Mouse (Mus musculus): ENCODE measurements around the gene Dnaic1.

Dnaic1 gene

DNA sequence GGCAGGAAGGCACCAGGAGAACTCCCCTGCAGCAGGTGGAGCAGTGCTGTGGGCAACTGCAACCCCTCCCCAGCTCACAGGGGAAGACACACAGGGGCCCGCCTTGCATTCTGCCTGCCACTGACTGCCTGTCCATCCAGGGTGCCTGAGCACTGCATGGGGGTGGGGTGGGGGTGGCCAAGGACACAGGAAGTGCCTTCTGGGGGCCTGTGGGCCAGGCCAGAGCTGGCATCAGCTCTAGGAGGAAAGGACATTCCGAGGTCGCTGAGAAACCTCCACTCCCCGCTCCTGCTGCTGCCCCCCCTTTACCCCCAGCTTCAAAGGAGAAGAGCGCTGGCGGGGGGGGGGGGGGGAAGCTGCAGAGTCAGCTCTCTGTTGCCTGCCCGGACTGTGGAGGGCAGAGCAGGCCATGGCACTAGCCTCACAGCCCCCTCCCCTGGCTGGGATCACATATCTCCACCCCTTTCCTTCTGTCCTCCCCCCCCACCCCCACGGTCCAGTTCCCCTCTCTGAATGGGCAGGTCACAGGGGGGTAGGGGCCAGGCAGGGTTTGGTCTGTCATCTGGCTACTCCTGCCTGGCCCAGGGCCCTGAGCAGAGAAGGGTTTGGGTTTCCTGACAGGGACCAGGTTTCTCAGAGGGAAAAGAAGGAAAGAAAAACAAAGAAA, 95.6 kb downstream of the Dnaic1 start:
- 33% methylated on average over 6 of the region's 8 CpGs for WGBS

DNA sequence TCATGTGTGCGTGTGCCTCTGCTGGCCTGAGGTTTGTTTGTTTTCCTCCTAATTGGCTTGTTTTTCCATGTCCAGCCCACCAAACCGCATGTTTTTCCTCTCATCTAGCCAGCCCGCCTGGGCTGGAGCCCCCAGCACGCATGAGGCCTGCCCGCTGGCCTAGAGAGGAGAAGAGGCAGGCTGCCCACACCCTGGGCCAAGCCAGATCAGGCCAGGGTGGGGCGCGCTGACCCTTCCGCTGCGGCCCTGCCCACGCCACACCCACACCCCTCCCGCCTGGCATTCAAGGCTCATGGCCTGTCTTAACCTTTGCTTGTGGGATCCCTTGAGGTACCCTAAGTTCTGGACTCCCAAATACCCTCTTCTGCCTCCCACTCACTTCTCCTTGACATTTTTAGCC, 97.1 kb downstream of the Dnaic1 start:
- WGBS: 79% methylated on average over 11 of the region's 11 CpGs

DNA sequence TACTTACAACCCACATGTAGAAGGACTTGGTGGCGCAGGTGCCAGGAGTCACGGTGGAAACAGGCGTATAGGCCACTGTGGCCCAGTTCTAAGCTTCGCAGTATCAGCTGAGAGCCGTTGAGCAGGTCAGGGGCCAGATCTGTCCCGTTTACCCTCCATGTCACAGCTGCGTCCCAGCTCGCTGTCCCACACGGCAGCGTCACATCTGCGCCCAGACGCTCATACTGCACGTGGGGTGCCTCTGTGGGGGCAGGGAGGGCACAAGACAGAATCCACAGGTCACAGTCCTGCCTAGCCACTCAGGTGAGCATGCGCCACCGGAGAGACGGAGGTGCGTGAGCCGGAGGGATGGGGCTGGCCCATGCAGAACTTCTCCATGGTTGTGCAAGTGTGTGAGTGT, 101.3 kb downstream of the Dnaic1 start:
- WGBS: 90% methylated on average over 18 of the region's 18 CpGs

DNA sequence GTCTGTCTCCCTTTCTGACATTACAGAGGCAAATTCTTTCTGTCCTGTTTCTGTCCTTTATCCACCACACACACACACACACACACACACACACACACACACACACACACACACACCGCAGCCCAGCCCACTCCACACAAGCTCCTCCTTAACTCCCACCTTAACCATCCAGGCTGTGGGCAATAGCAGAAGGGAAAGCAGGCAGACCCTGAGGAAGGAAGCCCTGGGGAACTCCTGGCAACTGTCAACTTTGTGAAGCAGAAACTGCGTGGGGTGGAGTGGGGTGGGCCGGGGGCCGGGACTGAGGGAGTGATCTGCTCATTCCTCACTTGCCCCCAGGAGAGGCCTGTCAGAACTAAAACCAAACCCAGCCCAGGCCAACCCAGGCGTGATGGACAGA, 101.9 kb downstream of the Dnaic1 start:
- WGBS: 45% methylated on average over 5 of the region's 5 CpGs

DNA sequence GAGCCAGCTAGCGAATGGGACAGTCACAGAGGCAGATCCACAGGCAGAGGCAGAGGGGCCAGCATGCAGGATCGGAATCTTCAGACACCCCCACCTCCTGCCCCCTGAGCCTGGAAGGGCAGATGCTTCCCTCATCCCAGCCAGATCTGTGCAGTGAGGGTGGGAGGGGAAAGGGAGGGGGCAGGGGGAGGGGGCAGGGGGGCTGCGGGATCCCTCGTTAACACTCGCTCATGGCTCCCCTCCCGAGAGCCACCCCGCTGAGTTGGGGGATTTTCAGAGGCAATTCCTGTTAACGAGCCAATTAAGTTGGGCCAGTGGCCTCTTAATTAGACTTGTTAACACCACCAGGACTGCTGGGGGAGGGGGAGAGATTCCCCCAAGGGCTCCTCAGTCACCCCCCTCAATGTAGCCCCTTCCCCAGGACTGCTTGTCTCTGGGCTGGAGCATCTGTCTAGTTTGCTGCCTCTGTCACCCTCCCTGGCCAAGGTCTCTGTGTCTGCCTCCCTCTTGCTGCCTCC, 102.4 kb downstream of the Dnaic1 start:
- WGBS: 45% methylated on average over 8 of the region's 8 CpGs

DNA sequence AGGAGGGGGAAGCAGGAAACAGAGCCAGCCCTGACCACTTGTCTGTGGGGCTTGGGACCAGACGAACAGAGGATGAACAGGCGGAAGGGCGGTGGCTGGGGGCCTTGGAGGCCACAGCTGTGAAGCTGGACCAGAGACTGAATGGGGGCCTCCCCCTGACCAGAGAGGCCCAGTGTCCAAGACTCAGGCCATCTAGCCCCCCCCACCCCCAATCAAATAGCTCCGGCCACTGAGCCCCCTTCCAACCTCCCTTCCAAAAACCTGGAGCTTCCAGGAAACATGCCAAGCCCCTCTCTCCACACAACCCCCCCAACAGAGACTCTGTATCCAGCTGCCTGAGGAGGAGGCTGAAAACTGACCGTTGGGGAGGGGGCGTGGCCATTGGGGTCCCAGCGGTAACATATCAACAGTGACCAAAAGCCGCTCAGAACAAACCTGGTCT, 103.0 kb downstream of the Dnaic1 start:
- 47% methylated on average over 8 of the region's 8 CpGs for WGBS

DNA sequence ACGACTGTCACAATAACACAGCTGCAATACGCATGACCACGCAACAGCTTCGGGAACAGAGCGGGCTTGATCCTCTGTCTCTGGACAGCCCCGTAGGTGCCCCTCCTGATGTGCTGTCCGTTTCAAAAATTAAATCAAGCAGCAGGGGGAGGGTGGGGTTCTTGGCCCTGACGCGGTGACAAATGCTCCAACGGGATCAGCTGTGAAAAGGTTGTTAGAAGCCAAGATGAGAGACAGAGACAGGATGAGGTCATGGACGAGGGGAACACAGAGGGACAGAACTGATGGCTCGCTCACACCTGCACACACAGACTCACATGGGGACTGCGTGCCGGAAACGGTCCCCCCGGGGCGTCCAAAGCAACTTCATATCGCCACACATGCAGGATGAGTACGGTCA, 103.6 kb downstream of the Dnaic1 start:
- WGBS: 69% methylated on average over 19 of the region's 19 CpGs

DNA sequence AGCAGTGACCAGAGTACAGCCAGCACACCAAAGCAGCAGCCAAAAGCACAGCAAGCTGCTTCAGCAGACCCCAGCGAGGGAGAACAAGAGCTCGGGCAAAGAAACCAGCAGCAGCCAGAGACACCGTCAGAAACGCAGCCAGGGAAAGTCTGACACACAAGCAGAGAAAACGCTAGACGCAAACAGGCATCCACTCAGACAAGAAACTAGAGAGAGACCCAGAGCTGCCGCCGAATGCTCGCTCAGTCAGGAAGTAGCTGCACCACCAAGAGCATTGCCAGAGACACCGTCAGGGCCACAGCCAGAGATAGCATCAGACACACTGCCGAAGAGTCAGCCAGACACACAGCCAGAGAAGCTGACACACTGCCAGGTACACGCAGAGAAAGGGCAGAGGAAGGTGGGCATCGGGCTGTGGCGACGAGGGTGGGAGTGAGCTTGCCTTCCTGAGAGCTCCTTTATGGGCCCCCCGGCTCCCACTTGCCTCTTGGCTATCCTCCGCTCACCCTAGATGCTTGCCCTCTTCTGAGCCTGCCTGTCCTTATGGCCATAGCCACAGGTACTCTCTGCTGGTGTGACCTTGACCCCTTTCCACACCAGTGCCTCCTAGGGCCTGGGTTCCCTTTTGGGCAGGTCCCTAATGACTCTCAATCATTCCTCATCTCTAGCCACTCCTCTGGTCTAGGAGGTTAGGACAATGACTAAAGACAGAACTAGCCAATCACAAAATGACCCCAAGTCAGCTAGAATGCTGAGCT, 106.9 kb downstream of the Dnaic1 start:
- 48% methylated on average over 17 of the region's 17 CpGs for WGBS

DNA sequence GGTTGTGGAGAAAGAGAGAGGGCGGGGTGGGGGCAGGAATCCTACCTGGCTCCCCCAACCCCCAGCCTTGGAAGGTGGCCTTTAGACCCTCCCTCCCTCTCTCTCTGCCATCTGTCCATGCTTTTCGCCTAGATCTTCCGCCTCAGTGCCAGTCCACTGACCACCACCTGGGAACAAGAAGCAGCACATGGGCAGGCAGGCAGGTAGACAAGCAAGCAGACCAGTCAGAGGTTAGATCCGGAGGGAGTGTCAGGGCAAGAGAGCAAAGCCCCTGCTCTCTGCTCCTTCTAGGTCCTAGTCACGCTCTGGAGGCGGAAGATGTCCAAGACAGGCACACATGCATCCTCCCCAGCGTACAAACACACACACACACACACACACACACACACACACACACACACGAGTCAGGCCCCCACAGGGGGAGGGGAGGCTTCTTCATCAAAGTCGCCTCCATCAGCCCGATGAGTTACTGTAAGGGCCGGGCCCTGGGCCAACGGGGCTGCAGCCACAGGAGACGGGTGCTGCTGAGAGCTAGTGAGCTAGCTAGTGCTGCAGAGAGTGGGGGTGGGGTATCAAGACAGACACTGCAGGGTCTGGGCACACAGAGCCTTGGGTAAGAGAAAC, 107.5 kb downstream of the Dnaic1 start:
- 59% methylated on average over 13 of the region's 13 CpGs for WGBS

DNA sequence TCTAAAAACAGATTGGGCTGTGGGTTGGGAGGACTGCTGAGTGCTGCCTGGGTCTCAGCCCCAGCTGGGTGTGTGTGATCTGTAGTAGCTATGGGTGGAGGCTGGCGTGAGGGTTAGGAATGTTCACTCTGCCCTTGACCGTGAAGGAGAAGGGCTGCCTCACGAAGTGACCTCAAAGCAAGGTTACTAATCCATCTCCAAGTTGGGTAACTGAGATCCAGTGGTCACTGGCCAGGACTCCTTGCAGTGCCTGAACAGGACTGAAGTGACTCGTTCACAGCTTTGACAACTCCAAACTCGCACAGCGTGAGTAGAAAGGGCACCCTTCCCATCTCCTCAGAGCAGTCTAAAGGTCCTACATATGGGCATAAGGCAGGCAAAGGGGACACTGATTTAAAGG, 109.3 kb downstream of the Dnaic1 start:
- 73% methylated on average over 6 of the region's 6 CpGs for WGBS

DNA sequence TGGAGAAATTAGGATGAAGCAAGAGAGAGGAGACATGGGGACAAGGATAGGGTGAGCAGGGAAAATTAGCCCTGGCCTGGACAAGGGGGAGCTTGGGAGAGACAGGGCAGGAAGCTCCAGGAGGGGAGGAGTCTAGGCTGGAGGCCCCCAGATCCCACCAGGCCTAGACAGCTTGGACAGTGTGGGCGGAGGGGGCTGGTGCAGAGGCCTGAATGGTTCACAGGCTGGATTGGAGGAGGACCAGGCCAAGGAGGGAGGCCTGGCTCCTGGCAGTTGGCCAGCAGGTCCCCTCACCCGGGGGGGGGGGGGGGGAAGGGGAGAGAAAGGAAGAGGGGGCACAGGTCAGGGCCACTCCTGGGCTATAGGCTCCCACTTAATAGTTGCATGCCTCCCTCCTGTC, 109.7 kb downstream of the Dnaic1 start:
- 63% methylated on average over 1 of the region's 2 CpGs for WGBS

DNA sequence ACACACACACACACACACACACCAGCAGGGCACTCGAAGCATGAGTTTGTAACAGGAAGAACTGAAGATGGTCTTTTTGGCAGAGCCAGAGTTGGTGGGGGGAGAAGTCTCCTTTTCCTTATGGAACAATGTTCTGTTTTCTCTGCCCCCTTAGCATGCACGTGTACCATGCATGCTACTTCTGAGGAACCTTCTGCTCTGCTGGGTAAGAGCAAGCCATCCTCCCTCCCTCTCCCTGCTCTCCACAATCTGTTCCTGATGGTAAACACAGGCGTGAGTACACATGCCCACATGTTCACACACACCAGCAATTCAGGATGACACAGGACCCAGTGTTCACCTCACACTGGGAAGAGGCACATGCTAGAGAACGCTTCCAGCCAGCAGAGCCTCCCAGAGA, 111.6 kb downstream of the Dnaic1 start:
- WGBS: 42% methylated on average over 4 of the region's 4 CpGs

DNA sequence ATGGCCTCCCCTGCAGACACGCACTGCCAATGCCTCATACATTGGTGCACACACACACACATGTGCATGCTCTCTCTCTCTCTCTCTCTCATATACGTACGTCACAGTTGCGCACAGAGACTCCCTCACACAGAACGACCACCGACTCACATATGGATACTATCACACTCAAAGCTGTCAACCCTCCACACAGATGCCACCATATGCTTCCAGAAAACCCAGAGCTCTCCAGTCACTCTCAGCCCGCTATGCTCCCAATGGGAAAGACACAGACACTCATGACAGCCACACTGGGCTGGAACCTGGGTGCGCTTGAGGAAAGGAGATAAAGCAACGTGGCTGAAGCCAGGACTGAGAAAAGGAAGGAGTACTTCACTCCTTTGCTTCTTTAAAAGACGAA, 112.4 kb downstream of the Dnaic1 start:
- 51% methylated on average over 10 of the region's 10 CpGs for WGBS

DNA sequence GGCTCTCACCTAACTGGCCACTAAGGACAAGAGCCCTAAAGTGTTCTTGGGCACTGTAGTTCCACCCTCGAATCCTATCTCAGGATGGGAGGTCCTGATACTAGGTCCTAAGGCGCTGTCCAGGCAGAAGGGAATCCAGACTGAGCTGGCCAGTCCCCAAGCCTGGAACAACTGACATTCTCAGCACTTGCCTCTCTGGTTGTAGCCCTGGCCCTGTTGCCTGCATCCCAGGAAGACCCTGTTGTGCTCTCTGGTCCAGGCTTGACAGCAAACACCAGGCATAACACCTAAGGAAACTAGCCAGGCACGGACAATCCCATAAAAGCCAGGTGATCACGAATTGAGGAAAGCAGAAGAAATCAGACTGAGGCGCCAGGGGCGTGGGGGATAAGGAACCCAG, 113.2 kb downstream of the Dnaic1 start:
- WGBS: 56% methylated on average over 6 of the region's 6 CpGs

DNA sequence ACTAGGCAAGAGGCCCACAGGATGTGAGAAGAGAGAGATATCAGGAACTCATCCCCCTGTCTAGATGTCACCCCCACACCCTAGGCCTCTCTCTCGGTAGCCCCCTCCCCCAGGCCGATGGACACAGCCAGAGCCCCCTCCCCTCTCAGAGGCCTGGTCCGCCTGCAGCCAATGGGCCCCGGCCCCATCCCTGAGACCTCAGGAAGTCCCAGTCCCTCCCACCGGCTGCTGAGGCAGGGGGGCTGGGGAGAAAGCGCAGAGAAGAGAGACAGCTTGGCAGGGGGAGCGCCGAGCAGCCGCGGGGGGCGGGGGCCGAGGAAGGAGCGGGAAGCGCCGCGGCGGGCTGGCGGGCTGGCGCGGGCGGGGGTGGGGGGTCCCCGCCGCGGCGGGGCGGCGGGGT, 113.7 kb downstream of the Dnaic1 start:
- WGBS: 0% methylated on average over 23 of the region's 27 CpGs

DNA sequence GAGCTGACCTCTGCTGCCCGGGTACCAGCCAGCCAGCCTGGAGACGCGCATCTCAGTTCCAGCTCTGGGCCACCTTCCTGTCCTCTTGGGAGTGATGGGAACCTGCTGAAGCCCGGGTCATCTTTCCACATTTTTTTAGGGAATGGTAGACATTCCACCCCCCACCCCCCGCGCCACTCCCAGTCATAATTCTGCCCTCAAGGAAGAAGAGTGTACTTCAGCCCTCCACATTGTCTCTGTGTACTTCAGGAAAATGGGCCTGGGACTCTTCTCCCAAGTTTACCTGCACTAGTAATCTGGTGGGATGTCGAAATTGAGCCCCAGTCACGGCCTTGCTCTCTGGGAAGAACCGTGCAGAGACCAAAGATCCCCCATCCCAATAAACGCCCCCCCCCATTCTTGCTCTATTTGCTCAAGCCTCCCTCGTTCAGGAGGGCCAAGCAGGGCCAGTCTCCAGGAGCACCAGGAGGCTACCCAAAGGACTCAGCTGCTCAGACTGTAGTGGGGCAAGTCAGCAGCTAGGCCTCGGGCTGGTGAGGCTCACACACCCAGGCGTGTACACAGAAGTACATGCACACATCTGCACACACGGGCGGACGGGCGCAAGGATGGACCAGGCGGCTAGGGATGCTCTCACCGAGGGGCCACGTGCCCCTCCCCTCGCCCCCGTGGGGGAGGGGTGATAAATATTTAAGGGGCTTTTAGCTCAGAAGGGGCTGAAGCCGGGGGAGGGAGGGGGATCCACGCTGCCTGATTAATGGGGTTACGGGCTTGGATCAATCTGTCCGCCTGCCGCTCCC, 114.8 kb downstream of the Dnaic1 start:
- WGBS: 22% methylated on average over 27 of the region's 27 CpGs

DNA sequence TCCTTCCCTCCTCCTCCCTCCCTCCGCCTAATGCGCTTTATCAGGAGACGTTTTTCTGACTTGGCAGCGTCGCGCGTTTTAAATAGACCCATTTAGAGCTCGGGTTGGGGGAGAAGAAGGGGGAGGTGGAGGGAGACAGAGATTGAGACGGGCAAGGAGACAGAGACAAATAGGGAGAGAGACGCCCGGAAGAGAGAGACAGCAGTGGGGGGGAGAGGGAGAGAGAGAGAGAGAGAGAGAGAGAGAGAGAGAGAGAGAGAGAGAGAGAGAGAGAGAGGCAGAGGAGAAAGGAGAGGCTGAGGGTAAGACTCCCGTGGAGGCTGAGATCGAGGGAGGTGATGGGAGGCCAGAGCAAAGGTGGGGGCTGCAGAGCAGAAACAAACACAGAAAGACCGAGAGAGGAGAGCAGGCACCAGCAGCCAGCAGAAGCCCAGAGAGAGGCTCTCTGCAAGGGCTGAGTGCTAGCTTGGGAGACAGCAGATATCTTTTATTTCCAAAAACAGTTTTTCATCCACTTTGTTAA, 115.4 kb downstream of the Dnaic1 start:
- WGBS: 7% methylated on average over 13 of the region's 14 CpGs

DNA sequence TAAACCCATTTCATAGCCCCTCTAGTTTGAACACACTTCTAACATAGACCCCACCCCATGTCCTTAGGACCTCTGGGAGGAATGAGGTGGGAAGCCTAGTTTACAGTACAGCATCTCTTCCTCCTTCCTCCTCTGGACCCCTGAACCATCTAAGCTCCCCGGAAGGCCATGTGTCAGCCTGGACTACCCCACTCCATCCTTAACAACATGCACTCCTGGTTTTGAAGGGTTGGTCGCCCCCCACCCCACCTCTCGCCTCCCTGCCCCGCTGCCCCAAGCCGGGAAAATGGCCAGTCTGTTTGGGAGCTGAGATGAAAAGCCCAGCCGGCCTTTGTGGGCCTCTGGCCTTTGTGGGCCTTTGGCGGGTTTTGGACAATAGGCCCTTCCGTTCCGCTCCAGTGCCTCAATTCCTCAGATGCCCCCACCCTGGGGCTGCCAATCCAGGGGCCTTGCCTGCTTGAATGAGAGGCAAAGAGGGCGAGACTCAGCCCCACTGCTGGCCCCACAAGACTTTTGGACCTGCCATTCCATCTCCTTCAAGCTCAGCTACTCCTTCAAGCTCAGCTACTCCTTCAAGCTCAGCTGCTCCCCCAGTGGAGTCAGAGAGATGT, 116.4 kb downstream of the Dnaic1 start:
- 64% methylated on average over 10 of the region's 10 CpGs for WGBS
